Mouse (Mus musculus): Measurements from ENCODE around the gene Cytip.

The Cytip gene

GRCm38 (mm10) chr2:58195346-58195745 is at the start of gene Cytip:
Gene Cytip, minus strand, starts transcription at chr2:58195532.
- no peak for DNase-seq (ENCODE audit: low spot score in 2 of 2)

- DNase-seq (ENCODE audit: low spot score in 2 of 2) = no peak
These were observed 45.3 kb upstream of the Cytip start for GRCm38 (mm10) chr2:58240639-58241038.

GRCm38 (mm10) chr2:58237487-58237886 is 42.2 kb upstream of the Cytip start:
- DNase-seq (ENCODE audit: low spot score in 2 of 2) = no peak

- DNase-seq (ENCODE audit: low spot score in 2 of 2) = peak in 1 of 2 experiments; percentile 37
These were observed 4.1 kb upstream of the Cytip start for GRCm38 (mm10) chr2:58199442-58199841.

- no peak for DNase-seq (ENCODE audit: low spot score in 2 of 2)
These were observed 1.5 kb upstream of the Cytip start for GRCm38 (mm10) chr2:58196880-58197279.

- no peak for DNase-seq (ENCODE audit: low spot score in 2 of 2)
These were observed 763 bp downstream of the Cytip start for GRCm38 (mm10) chr2:58194422-58195115.

GRCm38 (mm10) chr2:58192160-58192559 is 3.2 kb downstream of the Cytip start:
- no peak for DNase-seq (ENCODE audit: low spot score in 2 of 2)

GRCm38 (mm10) chr2:58189501-58189900 is 5.8 kb downstream of the Cytip start:
- peak in 1 of 2 experiments; percentile 12 for DNase-seq (ENCODE audit: low spot score in 2 of 2)

GRCm38 (mm10) chr2:58188903-58189302 is 6.4 kb downstream of the Cytip start:
- DNase-seq (ENCODE audit: low spot score in 2 of 2) = no peak

- DNase-seq (ENCODE audit: low spot score in 2 of 2) = no peak
These were observed 7.9 kb downstream of the Cytip start for GRCm38 (mm10) chr2:58187310-58188051.

- no peak for DNase-seq (ENCODE audit: low spot score in 2 of 2)
These were observed 11.1 kb downstream of the Cytip start for GRCm38 (mm10) chr2:58184197-58184596.

GRCm38 (mm10) chr2:58183658-58184057 is 11.7 kb downstream of the Cytip start:
- DNase-seq (ENCODE audit: low spot score in 2 of 2) = no peak

GRCm38 (mm10) chr2:58180776-58181175 is 14.6 kb downstream of the Cytip start:
- DNase-seq (ENCODE audit: low spot score in 2 of 2) = no peak

- peak in 1 of 2 experiments; percentile 25 for DNase-seq (ENCODE audit: low spot score in 2 of 2)
These were observed 16.3 kb downstream of the Cytip start for GRCm38 (mm10) chr2:58179056-58179455.

- DNase-seq (ENCODE audit: low spot score in 2 of 2) = no peak
These were observed 19.7 kb downstream of the Cytip start for GRCm38 (mm10) chr2:58175392-58176291.

- no peak for DNase-seq (ENCODE audit: low spot score in 2 of 2)
These were observed 20.7 kb downstream of the Cytip start for GRCm38 (mm10) chr2:58174476-58175286.

- DNase-seq (ENCODE audit: low spot score in 2 of 2) = no peak
These were observed 22.4 kb downstream of the Cytip start for GRCm38 (mm10) chr2:58172963-58173362.

GRCm38 (mm10) chr2:58169173-58169572 is 26.2 kb downstream of the Cytip start:
- no peak for DNase-seq (ENCODE audit: low spot score in 2 of 2)

- DNase-seq (ENCODE audit: low spot score in 2 of 2) = no peak
These were observed 27.7 kb downstream of the Cytip start for GRCm38 (mm10) chr2:58167654-58168053.

- no peak for DNase-seq (ENCODE audit: low spot score in 2 of 2)
These were observed 28.6 kb downstream of the Cytip start for GRCm38 (mm10) chr2:58166764-58167163.

- DNase-seq (ENCODE audit: low spot score in 2 of 2) = peak; percentile 46 to 54
These were observed 31.7 kb downstream of the Cytip start for GRCm38 (mm10) chr2:58163457-58164181.

All from thymus, postnatal 10 days (tissue).